8 mouse cellular contexts compared by ENCODE assay signal in genomic region chr11:98205463-98205862, GRCm38 (mm10). TPM values are rescaled to one million over a fixed set of nuclear protein-coding genes. Genes with fewer than 3 reads are reported as not detected.
DNase-seq lines count a peak whose midpoint lies in the region; ATAC-seq and TF ChIP-seq lines count a peak whose summit lies in the region.

No protein-coding gene starts in this region.

- peak overlapping the region; percentile 14; the same call in 1 of the 2 replicates for H3K4me3 ChIP-seq in heart, embryonic 15.5 days
- peak overlapping the region in 1 of 2 experiments; percentile 29; a peak in 2 of 4 replicates for H3K4me3 ChIP-seq in MEL (ENCODE audit: control insufficient read depth in 1 of 2, insufficient read depth in 1 of 2, low read depth in 2 of 2, low read length in 2 of 2)
- H3K4me3 ChIP-seq in hindbrain, embryonic 14.5 days (replicated peaks; ENCODE audit: low read length) = peak overlapping the region; percentile 18
- peak overlapping the region; percentile 17 for H3K4me3 ChIP-seq in midbrain, embryonic 12.5 days

- TF ChIP-seq RAD21 in MEL (IDR thresholded peaks at IDR 0.05; ENCODE audit: low read depth, low read length) = no peak

- H3K27ac ChIP-seq in heart, embryonic 15.5 days = no peak overlapping the region
- no peak overlapping the region for H3K27ac ChIP-seq in MEL (ENCODE audit: control insufficient read depth, low read depth, low read length)
- no peak overlapping the region for H3K27ac ChIP-seq in hindbrain, embryonic 14.5 days
- H3K27ac ChIP-seq in midbrain, embryonic 12.5 days (replicated peaks) = no peak overlapping the region

- H3K79me2 ChIP-seq in MEL (ENCODE audit: control insufficient read depth, insufficient read depth, low read length, poor library complexity) = peaks cover 40% of the 10 kb centered on the region

- no peak for TF ChIP-seq EP300 in MEL (IDR thresholded peaks at IDR 0.05; ENCODE audit: low read depth in 1 of 2, low read length in 2 of 2)

- no peak for DNase-seq in heart, postnatal 14 days
- no peak for DNase-seq in MEL (ENCODE audit: low read depth, low spot score)
- no peak for DNase-seq in hindbrain, embryonic 14.5 days (ENCODE audit: low spot score)
- no peak for DNase-seq in frontal cortex, postnatal 25 days (ENCODE audit: low spot score in 2 of 2)
- DNase-seq in cerebellum, adult 18-20 months = no peak
- no peak for DNase-seq in yolk sac, embryonic 10.5 days (ENCODE audit: low spot score)

- H3K27me3 ChIP-seq in heart, embryonic 15.5 days = no peaks in the 10 kb centered on the region
- no peaks in the 10 kb centered on the region for H3K27me3 ChIP-seq in MEL (ENCODE audit: control insufficient read depth in 1 of 2, insufficient read depth in 2 of 2, low read length in 2 of 2)
- H3K27me3 ChIP-seq in hindbrain, embryonic 14.5 days (ENCODE audit: control insufficient read depth, insufficient read depth, low read length) = no peaks in the 10 kb centered on the region
- no peaks in the 10 kb centered on the region for H3K27me3 ChIP-seq in midbrain, embryonic 12.5 days

- ATAC-seq in heart, embryonic 15.5 days (replicated peaks; ENCODE audit: insufficient number of reproducible peaks, insufficient read depth, low FRiP score, low read depth) = no peak
- no peak for ATAC-seq in hindbrain, embryonic 14.5 days (ENCODE audit: low FRiP score)
- no peak for ATAC-seq in midbrain, embryonic 12.5 days (ENCODE audit: low FRiP score, low read depth)

- peaks cover 8% of the 10 kb centered on the region for H3K4me1 ChIP-seq in heart, embryonic 15.5 days (replicated peaks)
- H3K4me1 ChIP-seq in MEL (ENCODE audit: control insufficient read depth in 1 of 2, insufficient read depth in 2 of 2, low read length in 2 of 2) = peaks cover 0 to 12% of the 10 kb centered on the region in 2 experiments
- H3K4me1 ChIP-seq in hindbrain, embryonic 14.5 days (replicated peaks; ENCODE audit: control insufficient read depth, insufficient read depth, low read length) = peaks cover 29% of the 10 kb centered on the region
- peaks cover 21% of the 10 kb centered on the region for H3K4me1 ChIP-seq in midbrain, embryonic 12.5 days

- TF ChIP-seq CTCF in MEL (IDR thresholded peaks at IDR 0.05 in 2 of 3, conservative IDR thresholded peaks at IDR 0.05 in 1 of 3; ENCODE audit: control insufficient read depth in 1 of 3, insufficient read depth in 1 of 3, low read depth in 2 of 3, low read length in 3 of 3, poor library complexity in 1 of 3, severe bottlenecking in 1 of 3) = no peak

- no peak overlapping the region for H3K9ac ChIP-seq in heart, embryonic 15.5 days
- peak overlapping the region; percentile 94; the same call in 1 of the 2 replicates for H3K9ac ChIP-seq in MEL (ENCODE audit: control insufficient read depth, low read depth, low read length, poor library complexity, severe bottlenecking)
- no peak overlapping the region for H3K9ac ChIP-seq in hindbrain, embryonic 14.5 days
- no peak overlapping the region for H3K9ac ChIP-seq in midbrain, embryonic 12.5 days (replicated peaks)

- no peak for TF ChIP-seq POLR2A in MEL (IDR thresholded peaks at IDR 0.05; ENCODE audit: control insufficient read depth in 1 of 2, insufficient read depth in 1 of 2, low read depth in 1 of 2, low read length in 2 of 2, poor library complexity in 1 of 2)

- peak overlapping the region; percentile 49 for H3K4me2 ChIP-seq in heart, embryonic 15.5 days
- peak overlapping the region; percentile 46 for H3K4me2 ChIP-seq in hindbrain, embryonic 14.5 days (replicated peaks)
- H3K4me2 ChIP-seq in midbrain, embryonic 12.5 days (replicated peaks) = peak overlapping the region; percentile 46

- H3K36me3 ChIP-seq in heart, embryonic 15.5 days = peaks cover 23% of the 10 kb centered on the region
- peaks cover 21 to 32% of the 10 kb centered on the region in 2 experiments for H3K36me3 ChIP-seq in MEL (ENCODE audit: control insufficient read depth in 1 of 2, insufficient read depth in 2 of 2, low read length in 2 of 2)
- peaks cover 26% of the 10 kb centered on the region for H3K36me3 ChIP-seq in hindbrain, embryonic 14.5 days (replicated peaks; ENCODE audit: control insufficient read depth, insufficient read depth)
- H3K36me3 ChIP-seq in midbrain, embryonic 12.5 days = peaks cover 23% of the 10 kb centered on the region

- intact Hi-C loops in heart, postnatal 14 days (cut with DNase I) = no loop called here

- no peaks in the 10 kb centered on the region for H3K9me3 ChIP-seq in heart, embryonic 15.5 days (replicated peaks)
- no peaks in the 10 kb centered on the region for H3K9me3 ChIP-seq in MEL (replicated peaks; ENCODE audit: insufficient read depth, low read length)
- no peaks in the 10 kb centered on the region for H3K9me3 ChIP-seq in hindbrain, embryonic 14.5 days (ENCODE audit: control insufficient read depth, low read length)
- H3K9me3 ChIP-seq in midbrain, embryonic 12.5 days = no peaks in the 10 kb centered on the region

TF ChIP-seq in MEL, 35 proteins besides CTCF, POLR2A, EP300 and RAD21:
- TF ChIP-seq ZNF384 (IDR thresholded peaks at IDR 0.05; ENCODE audit: low read depth, low read length) (no peak), MXI1 (IDR thresholded peaks at IDR 0.05; ENCODE audit: low read depth, low read length) (no peak)

RNA-seq across cellular contexts. Expression of gene Cdk12, which starts 2.6 kb away (rescaled TPM):
- polyA plus RNA-seq in heart, embryonic 15.5 days (2015; fragmentation: Nextera tagmentation; extraction: Ambion mirVana) = 6.1 and 7.0 TPM in 2 replicates
- 10 to 100 TPM; 26.3 to 27.6 TPM for total RNA-seq in heart, postnatal 14 days (2021)
- total RNA-seq in MEL (2012; rRNA removed) = 34.3 and 35.2 TPM in 2 replicates
- polyA plus RNA-seq in MEL (2012; ENCODE audit: insufficient read depth in 1 of 2, insufficient read length in 2 of 2, low read depth in 1 of 2, low replicate concordance in 2 of 2, missing spikeins in 1 of 2) = 10 to 100 TPM; 34.6 to 45.5 TPM
- polyA plus RNA-seq in hindbrain, embryonic 14.5 days (2014; fragmentation: Nextera tagmentation; extraction: Ambion mirVana) = 7.9 and 10.3 TPM in 2 replicates
- 14.1 and 16.7 TPM in 2 replicates for polyA plus RNA-seq in midbrain, embryonic 12.5 days (2016; fragmentation: Nextera tagmentation; extraction: Ambion mirVana)

RNA-seq across cellular contexts. Expression of gene Med1, which starts 12.4 kb away (rescaled TPM):
- polyA plus RNA-seq in heart, embryonic 15.5 days (2015; fragmentation: Nextera tagmentation; extraction: Ambion mirVana) = 44.3 and 45.7 TPM in 2 replicates
- total RNA-seq in heart, postnatal 14 days (2021) = 10 to 100 TPM; 38.0 to 42.9 TPM
- total RNA-seq in MEL (2012; rRNA removed) = 39.9 and 43.6 TPM in 2 replicates
- polyA plus RNA-seq in MEL (2012; ENCODE audit: insufficient read depth in 1 of 2, insufficient read length in 2 of 2, low read depth in 1 of 2, low replicate concordance in 2 of 2, missing spikeins in 1 of 2) = 100 to 1,000 TPM in 1 of 2 experiments, 10 to 100 TPM in 1; 58.6 to 122 TPM
- polyA plus RNA-seq in hindbrain, embryonic 14.5 days (2014; fragmentation: Nextera tagmentation; extraction: Ambion mirVana) = 53.2 and 54.7 TPM in 2 replicates
- polyA plus RNA-seq in midbrain, embryonic 12.5 days (2016; fragmentation: Nextera tagmentation; extraction: Ambion mirVana) = 80.9 and 84.7 TPM in 2 replicates

RNA-seq across cellular contexts. Expression of gene Fbxl20, which starts 55.3 kb away (rescaled TPM):
- polyA plus RNA-seq in heart, embryonic 15.5 days (2015; fragmentation: Nextera tagmentation; extraction: Ambion mirVana) = 13.0 and 13.8 TPM in 2 replicates
- total RNA-seq in heart, postnatal 14 days (2021) = 10 to 100 TPM; 19.7 to 22.4 TPM
- 4.4 and 6.0 TPM in 2 replicates for total RNA-seq in MEL (2012; rRNA removed)
- 1 to 10 TPM in 1 of 2 experiments, not detected in 1; 10.0 TPM for polyA plus RNA-seq in MEL (2012; ENCODE audit: insufficient read depth in 1 of 2, insufficient read length in 2 of 2, low read depth in 1 of 2, low replicate concordance in 2 of 2, missing spikeins in 1 of 2)
- polyA plus RNA-seq in hindbrain, embryonic 14.5 days (2014; fragmentation: Nextera tagmentation; extraction: Ambion mirVana) = 18.6 and 19.1 TPM in 2 replicates
- polyA plus RNA-seq in midbrain, embryonic 12.5 days (2016; fragmentation: Nextera tagmentation; extraction: Ambion mirVana) = 35.2 and 36.4 TPM in 2 replicates
